ENCODE assay signal across 8 mouse cellular contexts in the genomic region with DNA sequence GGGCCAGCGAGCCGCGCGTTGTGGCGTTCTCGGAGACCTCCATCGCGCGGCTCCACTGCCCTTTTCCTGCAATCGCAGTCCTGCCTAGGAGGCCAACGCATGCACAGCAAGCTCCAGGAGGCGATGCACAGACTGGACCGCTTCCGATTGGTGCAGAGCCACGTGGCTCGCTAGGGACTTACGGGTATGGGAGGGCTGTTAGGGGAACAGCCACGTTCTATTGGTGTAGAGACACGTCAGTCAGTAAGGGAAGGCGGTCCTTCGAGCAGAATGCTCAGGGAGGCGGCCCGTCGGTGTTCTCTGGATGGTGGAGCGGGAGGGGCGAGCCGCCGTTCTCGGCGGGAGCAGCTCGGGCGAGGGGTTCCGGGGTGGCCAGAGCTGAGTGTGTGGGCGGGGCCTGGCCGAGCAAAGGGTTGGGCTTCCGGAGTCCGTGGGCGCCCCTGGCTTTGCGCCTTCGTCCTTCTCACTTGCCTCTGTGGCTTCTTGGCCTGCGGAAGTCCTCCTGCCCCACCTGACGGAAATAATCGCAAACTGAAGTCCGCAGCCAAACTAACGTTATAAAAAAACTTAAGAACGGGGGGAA. TPM values are rescaled to one million over a fixed set of nuclear protein-coding genes. Genes with fewer than 3 reads are reported as not detected.
A peak's percentile ranks its signal among the peaks of the same experiment; 100 is the strongest.
DNase-seq lines count a peak whose midpoint lies in the region; ATAC-seq lines count a peak whose summit lies in the region.

A gene (minus strand): TSS at position 164 of the 583 bp plus-strand sequence.

- peak within 1 kb of the TSS; percentile 81 for H3K27ac ChIP-seq in hindbrain, embryonic 11.5 days (ENCODE audit: low read depth, low read length)

- H3K36me3 ChIP-seq in hindbrain, embryonic 11.5 days (ENCODE audit: control insufficient read depth, insufficient read depth, low read length): no peaks in the 10 kb centered on the region

- H3K9ac ChIP-seq in hindbrain, embryonic 11.5 days (ENCODE audit: low read depth, low read length): peak within 1 kb of the TSS; percentile 77

- under 1% methylated on average over 46 of the region's 46 CpGs for whole genome bisulfite sequencing in hindbrain, embryonic 11.5 days

- DNase-seq in Muller cell, postnatal 12 days (ENCODE audit: inconsistent ontology term): peak; percentile 99
- DNase-seq in cerebellum, adult 9-11 months: peak; percentile 99
- peak; percentile 99 to 100 for DNase-seq in frontal cortex, adult 2 months (ENCODE audit: extremely low spot score in 1 of 2, low spot score in 1 of 2)
- DNase-seq in hindbrain, embryonic 11.5 days (ENCODE audit: low spot score): peak; percentile 99
- peak; percentile 100 for DNase-seq in layer of hippocampus, postnatal 10 days (ENCODE audit: low spot score in 2 of 2)
- peak; percentile 99 for DNase-seq in lung, postnatal 10 days
- DNase-seq in ovary, postnatal 36 days (ENCODE audit: low spot score): peak; percentile 99
- DNase-seq in thymus, postnatal 25 days: peak; percentile 100

- ATAC-seq in hindbrain, embryonic 11.5 days (ENCODE audit: low FRiP score): peak; percentile 100

- H3K9me3 ChIP-seq in hindbrain, embryonic 11.5 days (ENCODE audit: control insufficient read depth, low read length): no peaks in the 10 kb centered on the region

- H3K4me2 ChIP-seq in hindbrain, embryonic 11.5 days (replicated peaks; ENCODE audit: low read depth, low read length): peak within 1 kb of the TSS; percentile 78

- peak within 1 kb of the TSS; percentile 67 for H3K4me3 ChIP-seq in hindbrain, embryonic 11.5 days (ENCODE audit: low read depth, low read length)

- H3K27me3 ChIP-seq in hindbrain, embryonic 11.5 days (ENCODE audit: control insufficient read depth, insufficient read depth, low read length): no peaks in the 10 kb centered on the region

- 0 out of 2 replicates have a peak, but pooled peaks cover 2% of the 10 kb centered on the region for H3K4me1 ChIP-seq in hindbrain, embryonic 11.5 days (replicated peaks; ENCODE audit: control insufficient read depth, insufficient read depth, low read length)

RNA-seq across cellular contexts. Expression of the gene that starts here (rescaled TPM):
- polyA plus RNA-seq in frontal cortex, adult 2 months (2012; rRNA removed): 7.2 and 7.7 TPM in 2 replicates
- polyA plus RNA-seq in hindbrain, embryonic 11.5 days (2014; fragmentation: Nextera tagmentation; extraction: Ambion mirVana): 4.1 and 5.6 TPM in 2 replicates
- 1 to 10 TPM; 7.6 to 8.6 TPM for total RNA-seq in layer of hippocampus, postnatal 10 days (2021)

Comparison
In these comparisons a context has a peak if more than half of its experiments do, and no peak if none do; other contexts are left out.
1. Peak in every context shown above with its lines: DNase-seq, ATAC-seq, H3K4me3 ChIP-seq and H3K27ac ChIP-seq.